Mouse (Mus musculus) hindbrain, embryonic 11.5 days (tissue): Measurements from ENCODE around the gene Ddi2. TPM values are rescaled to one million over a fixed set of nuclear protein-coding genes. Genes with fewer than 3 reads are reported as not detected.
A peak's percentile ranks its signal among the peaks of the same experiment; 100 is the strongest.

Source experiments
- ATAC-seq: fragments of 200-750 bp; cut with Nextera tagmentation; 2 replicates; pipeline ENCODE4 v1.8.0; 2017; ENCODE audit warnings: mild to moderate bottlenecking, moderate TSS enrichment, moderate library complexity; ENCODE audit not compliant: low FRiP score
- DNase-seq: peaks from one replicate; pipeline ENCODE4 v3.0.0-alpha.2; 2015; ENCODE audit warnings: low spot score
- H3K27ac ChIP-seq: fragments of 300-500 bp; sonication (generic); 2 replicates; pipeline ENCODE4 v1.5.1; 2014; ENCODE audit warnings: mild to moderate bottlenecking, low read depth, low read length
- H3K27me3 ChIP-seq: fragments of 300-500 bp; sonication (generic); 2 replicates; pipeline ENCODE4 v1.6.1; 2014; ENCODE audit warnings: mild to moderate bottlenecking, low read length, moderate library complexity, mixed read lengths; ENCODE audit not compliant: control insufficient read depth, insufficient read depth
- H3K36me3 ChIP-seq: fragments of 300-500 bp; sonication (generic); 2 replicates; pipeline ENCODE4 v1.6.1; 2014; ENCODE audit warnings: mild to moderate bottlenecking, low read length, moderate library complexity, mixed read lengths; ENCODE audit not compliant: control insufficient read depth, insufficient read depth
- H3K4me1 ChIP-seq: fragments of 300-500 bp; sonication (generic); replicated peaks from 2 replicates; pipeline ENCODE4 v1.6.1; 2014; ENCODE audit warnings: low read length, mixed read lengths; ENCODE audit not compliant: control insufficient read depth, insufficient read depth
- H3K4me2 ChIP-seq: fragments of 300-500 bp; sonication (generic); replicated peaks from 2 replicates; pipeline ENCODE4 v1.6.1; 2014; ENCODE audit warnings: mild to moderate bottlenecking, low read depth, low read length
- H3K4me3 ChIP-seq: fragments of 300-500 bp; sonication (generic); 2 replicates; pipeline ENCODE4 v1.5.1; 2014; ENCODE audit warnings: low read depth, low read length
- H3K9ac ChIP-seq: fragments of 300-500 bp; sonication (generic); 2 replicates; pipeline ENCODE4 v1.6.1; 2014; ENCODE audit warnings: low read depth, low read length
- H3K9me3 ChIP-seq: fragments of 300-500 bp; sonication (generic); 2 replicates; pipeline ENCODE4 v1.6.1; 2016; ENCODE audit warnings: low read length; ENCODE audit not compliant: control insufficient read depth
- WGBS: fragments of 180-500 bp; shearing (Covaris S2); extraction: QIAGEN DNeasy Blood & Tissue Kit; methylation state at CpG from one replicate; pipeline ENCODE4 v1.1.7; 2014; 5-methylcytosine and 5-hydroxymethylcytosine counted together
- polyA plus RNA-seq: library from polyadenylated mRNA; unstranded; fragments of >200 nt; fragmentation: Nextera tagmentation; extraction: Ambion mirVana; gene quantifications from 2 replicates; pipeline ENCODE4 v1.2.1, GENCODE M21; 2014

The Ddi2 gene
- polyA plus RNA-seq, 1 experiment from 2014 or later = 15.0 TPM

- no peaks in the 10 kb centered on the region for H3K27me3 ChIP-seq
- H3K9ac ChIP-seq = no peak overlapping the region
- H3K27ac ChIP-seq = no peak overlapping the region
- ATAC-seq (no peak), DNase-seq (no peak)
- H3K9me3 ChIP-seq = no peaks in the 10 kb centered on the region
- H3K4me2 ChIP-seq = no peak overlapping the region
- H3K4me3 ChIP-seq = no peak overlapping the region
- no peaks in the 10 kb centered on the region for H3K36me3 ChIP-seq
- no peaks in the 10 kb centered on the region for H3K4me1 ChIP-seq
- WGBS = 87% methylated on average over 13 of the region's 13 CpGs
Observed at GRCm38 (mm10) chr4:141730401-141730800, 7.2 kb upstream of the Ddi2 start.

DNA sequence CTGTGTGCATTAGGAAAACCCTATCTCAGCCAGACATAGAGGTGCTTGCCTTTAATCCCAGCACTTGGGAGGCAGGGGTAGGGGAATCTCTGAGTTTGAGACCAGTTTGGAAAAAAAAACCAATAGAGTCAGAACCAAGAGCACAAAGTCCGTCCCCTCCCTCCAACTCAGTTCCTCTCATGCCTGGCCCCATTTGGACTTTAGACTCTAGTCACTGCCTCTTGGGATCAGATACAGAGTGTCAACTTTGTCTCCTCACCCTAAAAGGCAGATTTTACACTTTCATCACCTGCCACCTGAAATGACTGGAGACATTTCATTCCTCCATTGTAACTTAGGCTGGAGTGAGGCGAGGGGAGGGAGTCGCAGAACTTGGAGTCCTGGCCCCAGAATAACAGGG lies 6.0 kb upstream of the Ddi2 start:
- ATAC-seq (no peak), DNase-seq (no peak)
- Histone ChIP-seq H3K9ac (no peak overlapping the region), H3K4me2 (no peak overlapping the region), H3K9me3 (no peaks in the 10 kb centered on the region), H3K4me1 (no peaks in the 10 kb centered on the region), H3K36me3 (no peaks in the 10 kb centered on the region), H3K4me3 (no peak overlapping the region), H3K27me3 (no peaks in the 10 kb centered on the region), H3K27ac (no peak overlapping the region)
- WGBS = 85% methylated on average over 3 of the region's 3 CpGs

DNA sequence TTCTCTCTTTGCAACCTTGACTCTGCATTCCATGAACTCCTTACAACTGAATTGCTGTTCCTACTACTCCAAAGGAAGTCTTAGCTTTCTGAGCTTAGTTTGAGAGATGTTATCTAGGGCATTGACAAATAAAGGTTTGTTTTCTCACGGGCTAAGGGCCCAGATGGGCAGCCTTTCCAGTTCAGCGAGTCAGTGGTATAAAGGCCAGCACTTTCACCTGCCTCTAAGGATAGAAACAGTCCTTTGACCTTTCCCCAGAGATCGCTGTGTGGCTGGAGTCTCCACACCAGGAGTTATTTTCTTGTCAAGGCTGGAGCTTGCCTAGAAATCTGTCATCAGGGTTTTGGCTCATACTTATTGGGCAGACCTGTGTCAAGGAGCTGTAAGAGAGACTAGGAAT lies 2.5 kb upstream of the Ddi2 start:
- H3K27ac ChIP-seq = no peak overlapping the region

DNA sequence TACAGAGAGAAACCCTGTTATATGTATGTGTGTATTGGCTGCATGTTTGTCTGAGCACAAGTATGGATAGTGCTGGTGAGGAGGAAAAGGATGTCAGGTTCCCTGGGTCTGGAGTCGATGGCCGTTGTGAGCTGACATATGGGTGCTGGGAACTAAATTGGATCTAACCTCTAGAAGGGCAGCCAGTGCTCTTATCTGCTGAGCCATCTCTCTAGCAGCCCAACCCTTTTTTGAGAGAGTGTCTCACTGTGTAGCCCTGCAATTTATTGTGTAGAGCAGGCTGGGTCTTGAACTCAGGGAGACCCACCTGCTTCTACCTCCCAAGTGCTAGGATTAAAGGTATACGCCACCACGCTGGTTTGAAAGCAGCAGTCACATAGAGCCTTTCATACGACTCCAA lies 2.1 kb upstream of the Ddi2 start:
- Histone ChIP-seq H3K9me3 (no peaks in the 10 kb centered on the region), H3K9ac (no peak overlapping the region), H3K4me3 (no peak overlapping the region), H3K27me3 (no peaks in the 10 kb centered on the region), H3K27ac (no peak overlapping the region), H3K4me2 (no peak overlapping the region), H3K4me1 (0 out of 2 replicates have a peak, but pooled peaks cover 2% of the 10 kb centered on the region), H3K36me3 (no peaks in the 10 kb centered on the region)
- WGBS = 84% methylated on average over 5 of the region's 5 CpGs
- no peak for DNase-seq
- ATAC-seq = no peak

More for the DNA sequence above, 2.5 kb upstream of the Ddi2 start:
- ATAC-seq (no peak), DNase-seq (no peak)
- no peaks in the 10 kb centered on the region for H3K36me3 ChIP-seq
- H3K4me2 ChIP-seq = no peak overlapping the region
- no peaks in the 10 kb centered on the region for H3K27me3 ChIP-seq
- no peak overlapping the region for H3K4me3 ChIP-seq
- H3K9me3 ChIP-seq = no peaks in the 10 kb centered on the region
- H3K4me1 ChIP-seq = 0 out of 2 replicates have a peak, but pooled peaks cover 2% of the 10 kb centered on the region
- H3K9ac ChIP-seq = no peak overlapping the region
- 66% methylated on average over 3 of the region's 3 CpGs for WGBS

- Histone ChIP-seq H3K9ac (no peak overlapping the region), H3K4me3 (no peak overlapping the region), H3K4me2 (no peak overlapping the region), H3K9me3 (no peaks in the 10 kb centered on the region), H3K27me3 (no peaks in the 10 kb centered on the region), H3K27ac (no peak overlapping the region), H3K36me3 (no peaks in the 10 kb centered on the region), H3K4me1 (0 out of 2 replicates have a peak, but pooled peaks cover 2% of the 10 kb centered on the region)
- no peak for ATAC-seq
- 72% methylated on average over 11 of the region's 11 CpGs for WGBS
- no peak for DNase-seq
Observed at GRCm38 (mm10) chr4:141724594-141724993, 1.4 kb upstream of the Ddi2 start.

DNA sequence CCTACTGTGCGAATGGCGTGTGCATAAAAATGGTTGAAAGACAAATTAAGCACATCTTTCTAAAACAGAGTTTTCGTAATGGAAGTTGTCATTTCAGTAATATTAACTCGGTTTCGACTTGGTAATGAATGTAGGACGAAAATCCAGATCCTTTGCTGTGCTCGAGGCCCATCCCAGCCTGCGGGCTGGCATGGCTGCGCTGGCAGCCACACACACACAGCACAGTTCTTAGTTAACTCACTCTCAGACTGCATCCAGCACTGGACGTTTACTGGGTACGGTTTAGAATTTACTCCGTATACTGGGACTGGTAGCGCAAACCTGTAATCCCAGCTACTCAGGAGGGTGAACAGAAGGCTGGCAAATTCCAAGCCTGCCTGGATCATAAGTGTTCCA lies 452 bp upstream of the Ddi2 start:
- Histone ChIP-seq H3K9ac (peak overlapping the region; percentile 97), H3K4me1 (0 out of 2 replicates have a peak, but pooled peaks cover 2% of the 10 kb centered on the region), H3K27me3 (no peaks in the 10 kb centered on the region), H3K9me3 (no peaks in the 10 kb centered on the region), H3K36me3 (no peaks in the 10 kb centered on the region), H3K4me3 (peak overlapping the region; percentile 99), H3K4me2 (peak overlapping the region; percentile 90), H3K27ac (peak overlapping the region; percentile 84; the same call in 1 of the 2 replicates)
- whole genome bisulfite sequencing = 15% methylated on average over 13 of the region's 13 CpGs
- DNase-seq = no peak
- ATAC-seq = peak; percentile 83

DNA sequence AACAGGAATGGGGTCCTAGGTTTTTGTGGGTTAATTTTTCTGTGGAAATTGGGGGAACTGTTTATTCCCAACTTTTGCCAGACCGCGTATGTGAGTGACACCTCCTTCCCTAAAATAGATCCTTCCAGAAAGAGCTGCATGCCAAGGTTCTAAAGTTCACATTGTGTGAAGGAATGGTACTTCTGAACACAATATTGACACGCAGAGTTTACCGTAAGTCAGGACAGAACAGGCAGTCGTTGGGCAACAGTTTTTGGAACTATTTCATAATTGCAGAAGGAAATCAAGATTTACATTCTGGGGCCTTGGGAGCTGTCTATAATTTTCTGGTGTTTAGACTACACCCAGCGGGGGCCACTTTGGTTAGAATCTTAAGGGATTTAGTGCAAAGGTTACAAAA lies 1.3 kb downstream of the Ddi2 start:
- no peak overlapping the region for H3K27ac ChIP-seq
- DNase-seq (no peak), ATAC-seq (no peak)
- no peaks in the 10 kb centered on the region for H3K27me3 ChIP-seq
- peak overlapping the region; percentile 90 for H3K4me2 ChIP-seq
- peak overlapping the region; percentile 99 for H3K4me3 ChIP-seq
- 0 out of 2 replicates have a peak, but pooled peaks cover 2% of the 10 kb centered on the region for H3K4me1 ChIP-seq
- H3K36me3 ChIP-seq = no peaks in the 10 kb centered on the region
- H3K9ac ChIP-seq = peak overlapping the region; percentile 97; the same call in 1 of the 2 replicates
- H3K9me3 ChIP-seq = no peaks in the 10 kb centered on the region
- 82% methylated on average over 6 of the region's 6 CpGs for WGBS

GRCm38 (mm10) chr4:141720761-141721523 lies 2.3 kb downstream of the Ddi2 start:
- ATAC-seq (no peak), DNase-seq (no peak)
- H3K36me3 ChIP-seq = no peaks in the 10 kb centered on the region
- no peaks in the 10 kb centered on the region for H3K27me3 ChIP-seq
- 0 out of 2 replicates have a peak overlapping the region, but pooled peaks have one; percentile 12 for H3K4me2 ChIP-seq
- H3K4me3 ChIP-seq = no peak overlapping the region
- WGBS = 89% methylated on average over 6 of the region's 6 CpGs
- H3K4me1 ChIP-seq = 0 out of 2 replicates have a peak, but pooled peaks cover 2% of the 10 kb centered on the region
- H3K27ac ChIP-seq = no peak overlapping the region
- H3K9me3 ChIP-seq = no peaks in the 10 kb centered on the region
- no peak overlapping the region for H3K9ac ChIP-seq

DNA sequence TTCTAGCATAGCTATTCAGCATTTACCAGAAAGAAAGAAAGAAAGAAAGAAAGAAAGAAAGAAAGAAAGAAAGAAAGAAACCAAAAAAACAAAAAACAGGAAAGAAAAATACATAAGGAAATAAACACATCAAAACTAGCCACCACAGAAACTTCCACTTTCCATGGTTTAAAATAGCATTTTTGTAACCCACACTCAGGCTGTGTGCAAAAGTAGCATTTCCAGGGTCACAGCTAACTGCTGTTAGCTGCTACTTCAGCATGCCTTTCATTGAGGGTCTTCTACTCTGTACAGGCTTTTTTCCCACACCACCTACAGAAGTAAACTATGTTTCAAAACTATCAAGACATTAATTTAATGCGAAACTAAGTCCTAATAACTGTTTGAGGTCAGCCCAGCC lies 3.9 kb downstream of the Ddi2 start:
- no peak overlapping the region for H3K4me3 ChIP-seq
- no peak overlapping the region for H3K9ac ChIP-seq
- no peaks in the 10 kb centered on the region for H3K36me3 ChIP-seq
- 91% methylated on average over 1 of the region's 1 CpGs for WGBS
- ATAC-seq = no peak
- DNase-seq = no peak
- no peaks in the 10 kb centered on the region for H3K9me3 ChIP-seq
- H3K27me3 ChIP-seq = no peaks in the 10 kb centered on the region
- 0 out of 2 replicates have a peak, but pooled peaks cover 2% of the 10 kb centered on the region for H3K4me1 ChIP-seq
- no peak overlapping the region for H3K27ac ChIP-seq
- no peak overlapping the region for H3K4me2 ChIP-seq
